Comparison of ENCODE assay signal across 16 mouse cellular contexts in genomic region chr10:96044216-96044615, GRCm38 (mm10).
"Had no signal": no experiment of that assay in that cellular context is flagged by ENCODE, and none has a peak within 500 bp of the region (broad histone marks: within the 10 kb centered on the region; RNA-seq: fewer than 3 reads in every experiment).

No protein-coding gene starts in this region.

- H3K27me3 ChIP-seq: liver, embryonic 15.5 days; neural tube, embryonic 12.5 days; stomach, embryonic 15.5 days had no signal

- H3K9me3 ChIP-seq: limb, embryonic 10.5 days; liver, embryonic 15.5 days; midbrain, embryonic 10.5 days; neural tube, embryonic 12.5 days; stomach, embryonic 15.5 days had no signal

- H3K9ac ChIP-seq: liver, embryonic 15.5 days; neural tube, embryonic 12.5 days; stomach, embryonic 15.5 days had no signal

- H3K4me2 ChIP-seq: liver, embryonic 11.5 days; liver, embryonic 15.5 days; neural tube, embryonic 12.5 days; stomach, embryonic 15.5 days had no signal

- H3K27ac ChIP-seq: kidney, postnatal 0 days; limb, embryonic 10.5 days; liver, embryonic 15.5 days; midbrain, embryonic 10.5 days; neural tube, embryonic 12.5 days; stomach, embryonic 15.5 days had no signal

- H3K4me3 ChIP-seq: limb, embryonic 10.5 days; liver, embryonic 15.5 days; midbrain, embryonic 10.5 days; myocyte; neural tube, embryonic 12.5 days; stomach, embryonic 15.5 days had no signal

- DNase-seq: kidney, adult 9 months; kidney, postnatal 36 days; lung, adult 2 months; lung, postnatal 36 days; midbrain, embryonic 14.5 days; thymus, adult 2 months; thymus, postnatal 25 days had no signal

- ATAC-seq: lung, postnatal 0 days had no signal

- H3K4me1 ChIP-seq: stomach, embryonic 15.5 days had no signal
